Mouse (Mus musculus) forebrain, embryonic 14.5 days (tissue): ENCODE measurements around the gene Ifnar2. TPM values are rescaled to one million over a fixed set of nuclear protein-coding genes. Genes with fewer than 3 reads are reported as not detected.
A peak's percentile ranks its signal among the peaks of the same experiment; 100 is the strongest.

ENCODE experiments used
- ATAC-seq: fragments of 200-750 bp; cut with Nextera tagmentation; 2 replicates; pipeline ENCODE4 v1.8.0; 2017; ENCODE audit warnings: mild to moderate bottlenecking, moderate library complexity
- DNase-seq: peaks from one replicate; pipeline ENCODE4 v3.0.0-alpha.2; 2015; ENCODE audit warnings: low spot score
- H3K27ac ChIP-seq: fragments of 300-500 bp; sonication (generic); 2 replicates; pipeline ENCODE4 v1.5.1; 2014; ENCODE audit warnings: low read depth, mild to moderate bottlenecking, control low read depth, low read length, moderate library complexity
- H3K27me3 ChIP-seq: fragments of 300-500 bp; sonication (generic); replicated peaks from 2 replicates; pipeline ENCODE4 v1.6.1; 2014; ENCODE audit warnings: low read length, control low read depth, mixed read lengths; ENCODE audit not compliant: control insufficient read depth, insufficient read depth
- H3K36me3 ChIP-seq: fragments of 300-500 bp; sonication (generic); 2 replicates; pipeline ENCODE4 v1.6.1; 2014; ENCODE audit warnings: low read length, control low read depth; ENCODE audit not compliant: control insufficient read depth, insufficient read depth
- H3K4me1 ChIP-seq: fragments of 300-500 bp; sonication (generic); 2 replicates; pipeline ENCODE4 v1.6.1; 2014; ENCODE audit warnings: antibody characterized with exemption, low read length, control low read depth; ENCODE audit not compliant: control insufficient read depth, insufficient read depth
- H3K4me2 ChIP-seq: fragments of 300-500 bp; sonication (generic); 2 replicates; pipeline ENCODE4 v1.6.1; 2014; ENCODE audit warnings: mild to moderate bottlenecking, control low read depth, low read length
- H3K4me3 ChIP-seq: fragments of 300-500 bp; sonication (generic); 2 replicates; pipeline ENCODE4 v1.5.1; 2014; ENCODE audit warnings: low read depth, low read length, control low read depth
- H3K9ac ChIP-seq: fragments of 300-500 bp; sonication (generic); 2 replicates; pipeline ENCODE4 v1.6.1; 2014; ENCODE audit warnings: mild to moderate bottlenecking, low read length, control low read depth, moderate library complexity
- H3K9me3 ChIP-seq: fragments of 300-500 bp; sonication (generic); replicated peaks from 2 replicates; pipeline ENCODE4 v1.6.1; 2016; ENCODE audit warnings: low read length, control low read depth, mixed read lengths; ENCODE audit not compliant: control insufficient read depth
- whole genome bisulfite sequencing: fragments of 180-500 bp; shearing (Covaris S2); extraction: QIAGEN DNeasy Blood & Tissue Kit; methylation state at CpG from one replicate; pipeline ENCODE4 v1.1.7; 2014; 5-methylcytosine and 5-hydroxymethylcytosine counted together
- polyA plus RNA-seq: library from polyadenylated mRNA; unstranded; fragments of >200 nt; fragmentation: Nextera tagmentation; extraction: Ambion mirVana; gene quantifications from 2 replicates; pipeline ENCODE4 v1.2.1, GENCODE M21; 2014

Ifnar2 gene
- polyA plus RNA-seq, 1 experiment from 2014 or later: 44.6 TPM

GRCm38 (mm10) chr16:91337480-91337879 is 35.1 kb upstream of the Ifnar2 start:
- Histone ChIP-seq H3K4me2 (no peak overlapping the region), H3K36me3 (no peaks in the 10 kb centered on the region), H3K9me3 (no peaks in the 10 kb centered on the region), H3K4me1 (peaks cover 5% of the 10 kb centered on the region; the same call in 1 of the 2 replicates), H3K9ac (no peak overlapping the region), H3K4me3 (no peak overlapping the region), H3K27me3 (0 out of 2 replicates have a peak, but pooled peaks cover 6% of the 10 kb centered on the region), H3K27ac (no peak overlapping the region)
- no peak for DNase-seq
- no peak for ATAC-seq
- 41% methylated on average over 5 of the region's 5 CpGs for WGBS

GRCm38 (mm10) chr16:91346491-91346890 is 26.1 kb upstream of the Ifnar2 start:
- Histone ChIP-seq H3K4me3 (no peak overlapping the region), H3K9ac (no peak overlapping the region), H3K9me3 (no peaks in the 10 kb centered on the region), H3K27ac (no peak overlapping the region), H3K27me3 (peaks cover 7% of the 10 kb centered on the region), H3K36me3 (no peaks in the 10 kb centered on the region), H3K4me2 (no peak overlapping the region), H3K4me1 (peaks cover 4% of the 10 kb centered on the region; the same call in 1 of the 2 replicates)
- no peak for DNase-seq
- ATAC-seq: no peak
- WGBS: 80% methylated on average over 9 of the region's 9 CpGs

- Histone ChIP-seq H3K27ac (no peak overlapping the region), H3K27me3 (peaks cover 11% of the 10 kb centered on the region), H3K36me3 (no peaks in the 10 kb centered on the region), H3K4me2 (no peak overlapping the region), H3K4me3 (no peak overlapping the region), H3K9me3 (no peaks in the 10 kb centered on the region), H3K4me1 (peaks cover 4% of the 10 kb centered on the region; the same call in 1 of the 2 replicates), H3K9ac (no peak overlapping the region)
- no peak for DNase-seq
- WGBS: 61% methylated on average over 20 of the region's 20 CpGs
- no peak for ATAC-seq
Measured at GRCm38 (mm10) chr16:91347491-91348263, 24.9 kb upstream of the Ifnar2 start.

- H3K36me3 ChIP-seq: no peaks in the 10 kb centered on the region
- no peak overlapping the region for H3K9ac ChIP-seq
- no peak for ATAC-seq
- no peak overlapping the region for H3K27ac ChIP-seq
- H3K4me3 ChIP-seq: no peak overlapping the region
- peaks cover 4% of the 10 kb centered on the region; the same call in 1 of the 2 replicates for H3K4me1 ChIP-seq
- H3K27me3 ChIP-seq: peaks cover 15% of the 10 kb centered on the region
- no peak for DNase-seq
- H3K9me3 ChIP-seq: no peaks in the 10 kb centered on the region
- H3K4me2 ChIP-seq: no peak overlapping the region
- 56% methylated on average over 14 of the region's 14 CpGs for WGBS
Measured at GRCm38 (mm10) chr16:91348264-91348565, 24.4 kb upstream of the Ifnar2 start.

- Histone ChIP-seq H3K36me3 (no peaks in the 10 kb centered on the region), H3K9me3 (no peaks in the 10 kb centered on the region), H3K27me3 (peaks cover 18% of the 10 kb centered on the region), H3K4me3 (no peak overlapping the region), H3K4me1 (peaks cover 4% of the 10 kb centered on the region; the same call in 1 of the 2 replicates), H3K27ac (no peak overlapping the region), H3K9ac (no peak overlapping the region), H3K4me2 (no peak overlapping the region)
- ATAC-seq (no peak), DNase-seq (no peak)
- WGBS: 66% methylated on average over 28 of the region's 28 CpGs
Measured at GRCm38 (mm10) chr16:91348588-91349330, 23.8 kb upstream of the Ifnar2 start.

- ATAC-seq (peak; percentile 67), DNase-seq (peak; percentile 95)
- Histone ChIP-seq H3K9me3 (no peaks in the 10 kb centered on the region), H3K4me3 (no peak overlapping the region), H3K27ac (no peak overlapping the region), H3K4me1 (peaks cover 4% of the 10 kb centered on the region; the same call in 1 of the 2 replicates), H3K36me3 (no peaks in the 10 kb centered on the region), H3K9ac (no peak overlapping the region), H3K27me3 (peaks cover 20% of the 10 kb centered on the region), H3K4me2 (no peak overlapping the region)
- WGBS: 2% methylated on average over 7 of the region's 7 CpGs
Measured at GRCm38 (mm10) chr16:91352084-91352562, 20.5 kb upstream of the Ifnar2 start.

- H3K4me3 ChIP-seq: no peak overlapping the region
- WGBS: 76% methylated on average over 7 of the region's 7 CpGs
- DNase-seq (no peak), ATAC-seq (peak; percentile 25; the same call in 1 of the 2 replicates)
- peaks cover 4% of the 10 kb centered on the region; the same call in 1 of the 2 replicates for H3K4me1 ChIP-seq
- H3K36me3 ChIP-seq: no peaks in the 10 kb centered on the region
- H3K27ac ChIP-seq: no peak overlapping the region
- H3K27me3 ChIP-seq: peaks cover 18% of the 10 kb centered on the region
- no peak overlapping the region for H3K4me2 ChIP-seq
- H3K9me3 ChIP-seq: no peaks in the 10 kb centered on the region
- no peak overlapping the region for H3K9ac ChIP-seq
Measured at GRCm38 (mm10) chr16:91352749-91353148, 19.8 kb upstream of the Ifnar2 start.

- H3K9ac ChIP-seq: no peak overlapping the region
- peaks cover 4% of the 10 kb centered on the region; the same call in 1 of the 2 replicates for H3K4me1 ChIP-seq
- no peak overlapping the region for H3K27ac ChIP-seq
- no peak overlapping the region for H3K4me2 ChIP-seq
- H3K27me3 ChIP-seq: peaks cover 18% of the 10 kb centered on the region
- no peak for DNase-seq
- H3K4me3 ChIP-seq: no peak overlapping the region
- 85% methylated on average over 6 of the region's 6 CpGs for WGBS
- no peaks in the 10 kb centered on the region for H3K36me3 ChIP-seq
- ATAC-seq: no peak
- no peaks in the 10 kb centered on the region for H3K9me3 ChIP-seq
Measured at GRCm38 (mm10) chr16:91353177-91353576, 19.4 kb upstream of the Ifnar2 start.
